Mouse (Mus musculus) CH12.LX (cell line): ENCODE results near the gene Cnnm2.

ENCODE experiments used
- CHD2 ChIP-seq: IDR thresholded peaks from 2 replicates; pipeline ENCODE4 v1.6.1; 2011; ENCODE audit warnings: low read length, improper control_type of control experiment
- CTCF ChIP-seq, 2 experiments: IDR thresholded peaks in 1 of 2; conservative IDR thresholded peaks in 1 of 2; 2 replicates each; pipeline ENCODE4 v1.5.1; 2011 to 2012; ENCODE audit warnings: low read depth in 2 of 2, low read length in 2 of 2, improper control_type of control experiment in 1 of 2, inconsistent platforms in 1 of 2, mild to moderate bottlenecking in 1 of 2, moderate library complexity in 1 of 2
- E2F4 ChIP-seq: IDR thresholded peaks from 2 replicates; pipeline ENCODE4 v1.6.1; 2011; ENCODE audit warnings: low read depth, low read length, improper control_type of control experiment; ENCODE audit not compliant: insufficient replicate concordance
- HCFC1 ChIP-seq: IDR thresholded peaks from 2 replicates; pipeline ENCODE4 v1.6.1; 2012; ENCODE audit warnings: low read depth, mild to moderate bottlenecking, inconsistent platforms, low read length, improper control_type of control experiment
- JUND ChIP-seq: conservative IDR thresholded peaks from 2 replicates; pipeline ENCODE4 v1.6.1; 2011; ENCODE audit warnings: low read depth, low read length, improper control_type of control experiment
- POLR2A ChIP-seq: IDR thresholded peaks from 2 replicates; pipeline ENCODE4 v1.6.1; 2011; ENCODE audit warnings: low read depth, mild to moderate bottlenecking, improper control_type of control experiment, low read length
- POLR2AphosphoS2 ChIP-seq: IDR thresholded peaks from 2 replicates; pipeline ENCODE4 v1.6.1; 2011; ENCODE audit warnings: low read depth, low read length, improper control_type of control experiment
- RCOR1 ChIP-seq: conservative IDR thresholded peaks from 2 replicates; pipeline ENCODE4 v1.6.1; 2012; ENCODE audit warnings: low read depth, mild to moderate bottlenecking, inconsistent platforms, low read length, improper control_type of control experiment
- TBP ChIP-seq: conservative IDR thresholded peaks from 2 replicates; pipeline ENCODE4 v1.6.1; 2011; ENCODE audit warnings: low read depth, low read length, improper control_type of control experiment
- TCF12 ChIP-seq: IDR thresholded peaks from 2 replicates; pipeline ENCODE4 v1.6.1; 2014; ENCODE audit warnings: low read depth, mild to moderate bottlenecking, inconsistent platforms, low read length, improper control_type of control experiment
- USF2 ChIP-seq: conservative IDR thresholded peaks from 2 replicates; pipeline ENCODE4 v1.6.1; 2011; ENCODE audit warnings: low read depth, low read length, improper control_type of control experiment

DNA sequence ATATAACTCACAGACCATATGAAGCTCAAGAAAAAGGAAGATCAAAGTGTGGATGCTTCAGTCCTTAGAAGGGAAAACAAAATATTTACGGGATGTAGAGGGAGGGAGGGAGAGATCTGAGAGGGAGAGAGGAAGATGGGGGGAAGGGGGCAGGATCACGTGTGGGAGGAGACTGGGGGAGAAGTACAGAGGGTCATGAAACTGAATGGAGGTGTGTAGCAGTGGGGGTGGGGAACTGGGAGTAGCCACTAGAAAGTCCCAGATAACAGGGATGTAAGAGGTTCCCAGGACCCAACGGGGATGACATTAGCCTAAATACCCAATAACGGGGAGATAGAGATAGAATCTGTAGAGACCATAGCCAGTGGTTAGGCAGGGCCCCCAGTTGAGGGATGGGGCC lies 73.9 kb downstream of the Cnnm2 start:
- TF ChIP-seq CTCF (conservative IDR thresholded peaks at IDR 0.05 in 1 of 2, IDR thresholded peaks at IDR 0.05 in 1 of 2; ENCODE audit: low read depth in 2 of 2, low read length in 2 of 2) (no peak), TCF12 (no peak), POLR2AphosphoS2 (no peak), CHD2 (no peak), TBP (no peak), E2F4 (no peak), HCFC1 (no peak), USF2 (no peak), JUND (no peak), RCOR1 (no peak), POLR2A (no peak)
